Mouse (Mus musculus): ENCODE data around the gene Kcnj15.

- TF ChIP-seq USF1 (IDR thresholded peaks at IDR 0.05; ENCODE audit: low read depth): no peak
- no peak for TF ChIP-seq MYOG (IDR thresholded peaks at IDR 0.05; ENCODE audit: control insufficient read depth in 1 of 3, insufficient read depth in 1 of 3, insufficient read length in 2 of 3, low read depth in 2 of 3)
- TF ChIP-seq MAX (IDR thresholded peaks at IDR 0.05; ENCODE audit: low read depth): no peak
- no peak for TF ChIP-seq POLR2A (IDR thresholded peaks at IDR 0.05; ENCODE audit: insufficient read length, low read depth)
- no peak for TF ChIP-seq E2F4 (IDR thresholded peaks at IDR 0.05; ENCODE audit: insufficient read depth)
- no peak for TF ChIP-seq MYOD1 (IDR thresholded peaks at IDR 0.05; ENCODE audit: control insufficient read depth in 1 of 3, insufficient read length in 2 of 3, low read depth in 2 of 3)
Observed at GRCm38 (mm10) chr16:95216346-95216745, 41.0 kb upstream of the Kcnj15 start.

All from myocyte (in vitro differentiated cells).